Mouse (Mus musculus): ENCODE results near the gene Arntl2.

DNA sequence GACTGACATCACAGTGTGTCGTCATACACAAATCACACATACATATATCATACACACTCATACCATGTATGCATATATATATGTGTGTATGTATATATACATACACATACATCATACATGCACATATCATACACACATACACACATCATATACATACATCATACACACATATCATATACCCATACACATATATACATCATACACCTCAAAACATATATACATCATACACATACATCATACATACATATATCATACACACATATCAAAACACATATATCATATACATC, 29.6 kb downstream of the Arntl2 start:
- TF ChIP-seq EP300 (IDR thresholded peaks at IDR 0.05): no peak
- TF ChIP-seq CTCF (IDR thresholded peaks at IDR 0.05): no peak
